Mouse (Mus musculus) hindbrain, embryonic 14.5 days (tissue): ENCODE data around the gene BC049352. TPM values are rescaled to one million over a fixed set of nuclear protein-coding genes. Genes with fewer than 3 reads are reported as not detected.

ENCODE experiments used
- ATAC-seq: fragments of 200-750 bp; cut with Nextera tagmentation; 2 replicates; pipeline ENCODE4 v1.8.0; 2017; ENCODE audit warnings: moderate number of reproducible peaks, mild to moderate bottlenecking, moderate TSS enrichment, moderate library complexity; ENCODE audit not compliant: low FRiP score
- DNase-seq: peaks from one replicate; pipeline ENCODE4 v3.0.0-alpha.2; 2015; ENCODE audit warnings: low spot score
- H3K27ac ChIP-seq: fragments of 300-500 bp; sonication (generic); 2 replicates; pipeline ENCODE4 v1.5.1; 2014; ENCODE audit warnings: mild to moderate bottlenecking, moderate library complexity
- H3K27me3 ChIP-seq: fragments of 300-500 bp; sonication (generic); 2 replicates; pipeline ENCODE4 v1.6.1; 2014; ENCODE audit warnings: mild to moderate bottlenecking, low read length, mixed read lengths; ENCODE audit not compliant: control insufficient read depth, insufficient read depth
- H3K36me3 ChIP-seq: fragments of 300-500 bp; sonication (generic); replicated peaks from 2 replicates; pipeline ENCODE4 v1.6.1; 2014; ENCODE audit not compliant: control insufficient read depth, insufficient read depth
- H3K4me1 ChIP-seq: fragments of 300-500 bp; sonication (generic); replicated peaks from 2 replicates; pipeline ENCODE4 v1.6.1; 2014; ENCODE audit warnings: antibody characterized with exemption, low read length, mixed read lengths; ENCODE audit not compliant: control insufficient read depth, insufficient read depth
- H3K4me2 ChIP-seq: fragments of 300-500 bp; sonication (generic); replicated peaks from 2 replicates; pipeline ENCODE4 v1.6.1; 2014; ENCODE audit warnings: mild to moderate bottlenecking, moderate library complexity
- H3K4me3 ChIP-seq: fragments of 300-500 bp; sonication (generic); replicated peaks from 2 replicates; pipeline ENCODE4 v1.5.1; 2014; ENCODE audit warnings: mild to moderate bottlenecking, low read length
- H3K9ac ChIP-seq: fragments of 300-500 bp; sonication (generic); 2 replicates; pipeline ENCODE4 v1.6.1; 2014
- H3K9me3 ChIP-seq: fragments of 300-500 bp; sonication (generic); 2 replicates; pipeline ENCODE4 v1.6.1; 2016; ENCODE audit warnings: low read length; ENCODE audit not compliant: control insufficient read depth
- WGBS: fragments of 180-500 bp; shearing (Covaris S2); extraction: QIAGEN DNeasy Blood & Tissue Kit; methylation state at CpG from one replicate; pipeline ENCODE4 v1.1.7; 2014; 5-methylcytosine and 5-hydroxymethylcytosine counted together
- polyA plus RNA-seq: library from polyadenylated mRNA; unstranded; fragments of >200 nt; fragmentation: Nextera tagmentation; extraction: Ambion mirVana; gene quantifications from 2 replicates; pipeline ENCODE4 v1.2.1, GENCODE M21; 2014

Gene BC049352
- polyA plus RNA-seq, 1 experiment from 2014 or later, result not detected

DNA sequence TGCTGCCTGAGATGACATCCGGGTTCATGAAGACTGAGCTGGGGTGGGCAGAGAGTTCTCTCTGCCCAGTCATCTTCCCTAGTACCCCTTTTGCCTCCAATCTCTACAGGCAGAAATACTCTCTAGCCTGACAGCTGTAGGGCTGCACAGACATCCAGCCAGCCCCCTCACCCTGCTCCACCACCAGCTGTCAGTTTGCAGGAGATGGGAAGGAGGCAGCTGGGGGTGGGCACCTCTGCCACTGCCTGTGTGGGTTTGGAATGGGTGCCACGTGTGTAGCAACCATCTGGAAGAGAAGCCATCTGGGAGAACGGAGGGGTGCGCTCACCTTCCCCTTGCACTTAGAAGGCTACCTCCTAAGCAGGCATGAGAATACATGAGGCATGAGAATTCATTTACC, 3.4 kb downstream of the BC049352 start:
- ATAC-seq, result no peak
- Histone ChIP-seq H3K9me3 (no peaks in the 10 kb centered on the region), H3K9ac (no peak overlapping the region), H3K27me3 (no peaks in the 10 kb centered on the region), H3K4me1 (no peaks in the 10 kb centered on the region), H3K27ac (no peak overlapping the region), H3K4me3 (no peak overlapping the region), H3K4me2 (no peak overlapping the region), H3K36me3 (no peaks in the 10 kb centered on the region)
- WGBS, result 67% methylated on average over 4 of the region's 4 CpGs
- no peak for DNase-seq

DNA sequence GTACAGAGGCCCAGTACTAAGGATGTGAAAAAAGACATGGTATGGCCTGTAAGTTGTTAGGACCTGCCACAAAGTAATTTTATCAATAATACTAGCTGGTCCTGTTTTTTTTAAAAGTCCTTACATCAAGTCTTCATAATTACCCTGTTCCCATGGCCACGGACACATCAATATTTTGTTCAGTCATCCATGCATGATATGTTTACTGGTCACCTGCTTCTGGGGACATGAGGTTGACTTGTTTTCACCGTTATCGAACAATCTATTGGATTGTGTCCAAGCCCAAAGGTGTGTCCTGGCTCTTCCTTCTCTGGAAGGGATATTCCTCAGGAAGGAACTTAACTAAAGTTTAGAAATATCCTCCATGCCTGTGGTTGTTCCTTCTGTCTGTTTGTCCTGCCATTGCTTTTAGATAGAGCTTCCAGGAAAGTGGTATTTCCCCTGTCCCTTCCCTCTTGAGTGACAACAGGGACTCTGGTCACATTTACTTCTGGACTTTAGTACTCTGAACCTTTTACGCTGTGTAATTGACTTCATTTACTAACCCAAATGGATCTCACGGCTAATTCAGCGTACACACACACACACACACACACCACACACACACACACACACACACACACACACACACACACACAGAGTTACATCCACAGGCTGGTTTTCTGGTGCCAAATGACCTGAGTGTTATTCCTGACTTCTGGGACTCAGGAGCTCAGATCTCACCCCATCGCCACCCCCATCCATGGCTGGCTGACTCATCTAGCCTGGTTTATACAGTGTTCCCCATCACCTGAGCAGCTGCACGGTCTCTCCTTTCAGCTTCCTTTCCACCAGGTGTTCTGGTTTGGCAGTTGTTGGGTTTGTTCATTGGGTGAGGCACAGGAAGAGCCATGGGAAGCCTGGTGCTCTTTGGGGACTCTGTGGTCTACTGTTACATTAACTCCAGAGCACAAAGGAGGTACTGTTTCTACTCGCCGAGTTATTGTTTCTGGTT, 7.1 kb downstream of the BC049352 start:
- no peaks in the 10 kb centered on the region for H3K9me3 ChIP-seq
- H3K36me3 ChIP-seq, result no peaks in the 10 kb centered on the region
- no peaks in the 10 kb centered on the region for H3K27me3 ChIP-seq
- no peak overlapping the region for H3K27ac ChIP-seq
- ATAC-seq (no peak), DNase-seq (no peak)
- H3K9ac ChIP-seq, result no peak overlapping the region
- H3K4me1 ChIP-seq, result no peaks in the 10 kb centered on the region
- no peak overlapping the region for H3K4me3 ChIP-seq
- H3K4me2 ChIP-seq, result no peak overlapping the region
- WGBS, result 92% methylated on average over 10 of the region's 10 CpGs

DNA sequence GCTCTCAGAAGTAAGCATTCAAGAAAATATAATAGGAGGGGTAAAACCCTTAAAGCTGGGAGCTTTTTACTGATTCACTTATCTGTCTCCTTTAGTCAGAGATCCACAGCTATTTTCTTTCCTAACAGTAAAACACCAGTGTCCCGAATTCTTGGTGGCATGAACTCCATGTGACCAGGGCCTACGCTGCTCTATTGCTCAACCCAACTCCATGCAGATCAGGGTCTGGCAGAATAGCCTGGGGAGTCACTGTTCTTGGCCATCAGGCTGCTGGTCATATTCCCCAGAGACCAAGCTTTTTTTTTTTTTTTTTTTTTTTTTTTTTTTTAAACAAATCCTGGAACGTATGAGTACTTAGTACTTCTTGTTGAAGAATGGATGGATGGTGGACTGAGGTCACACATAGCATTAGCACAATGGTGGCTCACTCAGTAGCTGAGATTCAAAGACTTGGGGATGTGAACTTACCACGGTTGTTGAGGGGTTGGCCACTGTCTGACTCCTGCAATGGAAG, 7.9 kb downstream of the BC049352 start:
- Histone ChIP-seq H3K27me3 (no peaks in the 10 kb centered on the region), H3K4me3 (no peak overlapping the region), H3K36me3 (no peaks in the 10 kb centered on the region), H3K4me1 (no peaks in the 10 kb centered on the region), H3K27ac (no peak overlapping the region), H3K9ac (no peak overlapping the region), H3K9me3 (no peaks in the 10 kb centered on the region), H3K4me2 (no peak overlapping the region)
- WGBS, result 90% methylated on average over 4 of the region's 4 CpGs
- no peak for DNase-seq
- no peak for ATAC-seq

DNA sequence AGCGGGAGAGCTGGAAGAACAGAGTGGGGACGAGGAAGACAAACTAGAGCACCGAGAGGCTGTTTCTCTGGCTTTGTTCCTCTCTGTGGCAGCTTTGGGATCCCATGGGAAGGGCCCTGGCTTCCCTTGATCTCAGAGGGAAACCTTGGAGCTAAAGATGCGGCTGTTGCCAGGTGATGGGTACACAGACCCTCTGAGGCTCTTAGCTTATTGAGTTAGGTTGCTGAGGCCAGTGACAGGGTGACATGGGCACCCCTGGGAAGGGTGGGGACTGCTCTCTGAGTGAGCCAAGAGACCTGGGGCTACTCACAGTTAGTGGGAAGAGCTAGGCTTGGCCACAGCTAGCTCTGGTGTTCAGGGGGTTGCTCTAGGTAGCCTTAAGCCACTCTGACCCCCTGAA, 13.7 kb downstream of the BC049352 start:
- H3K4me3 ChIP-seq, result no peak overlapping the region
- no peak overlapping the region for H3K4me2 ChIP-seq
- H3K36me3 ChIP-seq, result no peaks in the 10 kb centered on the region
- H3K9me3 ChIP-seq, result no peaks in the 10 kb centered on the region
- 79% methylated on average over 4 of the region's 4 CpGs for WGBS
- no peak overlapping the region for H3K27ac ChIP-seq
- H3K4me1 ChIP-seq, result no peaks in the 10 kb centered on the region
- no peak overlapping the region for H3K9ac ChIP-seq
- no peaks in the 10 kb centered on the region for H3K27me3 ChIP-seq
- DNase-seq (no peak), ATAC-seq (no peak)

DNA sequence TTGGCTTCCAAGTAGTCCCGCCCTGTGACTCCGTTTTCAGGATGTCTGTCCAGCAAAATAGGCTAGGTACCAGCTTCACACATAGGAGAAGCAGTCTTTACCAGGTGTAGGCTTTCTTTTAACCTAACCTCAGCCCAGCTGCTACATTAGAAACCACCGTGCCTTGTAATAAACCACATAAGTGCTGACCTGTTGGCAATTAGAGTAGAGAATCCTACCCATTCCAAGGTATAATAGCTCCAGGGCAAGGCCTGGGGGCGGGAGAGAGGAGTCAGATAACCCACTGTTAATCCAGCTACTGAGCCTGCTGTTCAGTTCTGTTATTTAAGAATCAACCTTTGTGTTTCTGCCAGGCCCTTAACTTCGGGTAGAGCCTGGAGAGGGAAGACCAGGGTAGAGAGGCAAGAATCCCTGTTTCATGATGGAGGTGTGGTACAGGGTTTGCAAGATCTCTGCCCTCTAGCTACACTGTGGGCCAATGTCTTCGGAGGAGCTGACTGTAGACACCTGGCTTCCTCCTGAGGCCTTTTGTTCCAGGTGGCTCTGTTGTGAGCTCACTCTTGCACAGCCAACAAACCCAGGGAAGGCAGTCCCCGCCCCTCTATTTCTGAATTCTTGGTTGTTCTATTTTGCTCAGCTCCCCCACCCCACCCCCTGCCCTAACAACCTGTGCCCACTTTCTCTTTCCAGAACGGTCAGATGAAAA, 14.5 kb downstream of the BC049352 start:
- Histone ChIP-seq H3K4me2 (no peak overlapping the region), H3K36me3 (no peaks in the 10 kb centered on the region), H3K4me1 (no peaks in the 10 kb centered on the region), H3K9me3 (no peaks in the 10 kb centered on the region), H3K9ac (no peak overlapping the region), H3K27me3 (no peaks in the 10 kb centered on the region), H3K4me3 (no peak overlapping the region), H3K27ac (no peak overlapping the region)
- ATAC-seq, result no peak
- no peak for DNase-seq
- WGBS, result 84% methylated on average over 8 of the region's 8 CpGs

DNA sequence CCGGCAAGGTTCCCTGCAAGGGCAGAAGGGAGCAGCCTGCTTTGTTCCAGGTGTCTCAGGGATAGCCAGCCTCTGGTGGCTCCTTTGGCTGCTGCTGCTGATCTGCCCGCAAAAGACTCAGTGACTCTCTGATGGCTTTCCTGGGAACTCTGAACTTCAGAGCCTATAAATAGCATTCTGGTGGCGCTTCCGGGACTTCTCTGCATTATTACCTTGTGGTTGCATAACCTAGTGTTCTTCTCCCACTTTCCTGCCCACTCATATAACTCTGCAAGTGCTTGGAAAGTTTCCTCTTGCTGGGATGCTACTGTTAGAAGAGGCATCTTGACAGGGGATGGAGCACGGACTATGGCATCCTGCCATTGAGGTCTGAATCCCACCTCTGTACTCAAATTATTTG, 15.7 kb downstream of the BC049352 start:
- H3K4me2 ChIP-seq, result no peak overlapping the region
- no peak for ATAC-seq
- H3K4me3 ChIP-seq, result no peak overlapping the region
- H3K27me3 ChIP-seq, result no peaks in the 10 kb centered on the region
- no peak overlapping the region for H3K27ac ChIP-seq
- no peak overlapping the region for H3K9ac ChIP-seq
- WGBS, result 88% methylated on average over 5 of the region's 5 CpGs
- no peaks in the 10 kb centered on the region for H3K36me3 ChIP-seq
- DNase-seq, result no peak
- H3K9me3 ChIP-seq, result no peaks in the 10 kb centered on the region
- H3K4me1 ChIP-seq, result no peaks in the 10 kb centered on the region

DNA sequence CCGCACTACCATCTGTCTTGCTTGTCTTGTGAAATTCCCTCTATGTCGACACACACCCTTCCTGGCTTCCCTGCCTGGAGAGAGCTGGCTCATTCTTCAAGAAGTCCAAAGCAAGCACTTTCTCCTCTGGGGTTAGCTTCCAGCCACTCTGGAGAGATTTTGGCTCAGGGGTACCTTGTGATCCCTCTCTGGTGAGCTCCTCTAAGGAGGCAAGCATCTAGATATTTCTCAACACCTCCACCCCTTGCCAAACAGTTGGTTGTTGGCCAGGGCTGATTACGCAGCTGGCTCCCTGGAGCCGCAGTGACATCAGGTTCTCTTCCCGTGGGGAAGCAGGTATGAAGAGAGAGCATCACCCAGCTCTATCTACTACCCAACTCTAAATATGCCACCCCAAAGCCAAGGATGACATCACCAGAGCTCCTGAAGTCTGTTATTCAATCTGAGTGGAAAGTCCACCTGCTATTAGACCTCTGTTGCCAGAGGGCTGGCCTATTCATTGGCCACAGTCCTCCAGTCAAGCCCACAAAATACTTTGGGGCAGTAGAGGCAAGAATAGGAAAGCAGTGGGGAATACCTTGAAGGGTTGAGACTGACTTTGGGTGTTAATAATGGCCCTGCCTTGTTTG, 19.6 kb downstream of the BC049352 start:
- ATAC-seq (no peak), DNase-seq (no peak)
- no peaks in the 10 kb centered on the region for H3K4me1 ChIP-seq
- no peak overlapping the region for H3K27ac ChIP-seq
- H3K4me2 ChIP-seq, result no peak overlapping the region
- no peak overlapping the region for H3K4me3 ChIP-seq
- H3K9ac ChIP-seq, result no peak overlapping the region
- H3K27me3 ChIP-seq, result no peaks in the 10 kb centered on the region
- 91% methylated on average over 5 of the region's 5 CpGs for WGBS
- no peaks in the 10 kb centered on the region for H3K9me3 ChIP-seq
- no peaks in the 10 kb centered on the region for H3K36me3 ChIP-seq

DNA sequence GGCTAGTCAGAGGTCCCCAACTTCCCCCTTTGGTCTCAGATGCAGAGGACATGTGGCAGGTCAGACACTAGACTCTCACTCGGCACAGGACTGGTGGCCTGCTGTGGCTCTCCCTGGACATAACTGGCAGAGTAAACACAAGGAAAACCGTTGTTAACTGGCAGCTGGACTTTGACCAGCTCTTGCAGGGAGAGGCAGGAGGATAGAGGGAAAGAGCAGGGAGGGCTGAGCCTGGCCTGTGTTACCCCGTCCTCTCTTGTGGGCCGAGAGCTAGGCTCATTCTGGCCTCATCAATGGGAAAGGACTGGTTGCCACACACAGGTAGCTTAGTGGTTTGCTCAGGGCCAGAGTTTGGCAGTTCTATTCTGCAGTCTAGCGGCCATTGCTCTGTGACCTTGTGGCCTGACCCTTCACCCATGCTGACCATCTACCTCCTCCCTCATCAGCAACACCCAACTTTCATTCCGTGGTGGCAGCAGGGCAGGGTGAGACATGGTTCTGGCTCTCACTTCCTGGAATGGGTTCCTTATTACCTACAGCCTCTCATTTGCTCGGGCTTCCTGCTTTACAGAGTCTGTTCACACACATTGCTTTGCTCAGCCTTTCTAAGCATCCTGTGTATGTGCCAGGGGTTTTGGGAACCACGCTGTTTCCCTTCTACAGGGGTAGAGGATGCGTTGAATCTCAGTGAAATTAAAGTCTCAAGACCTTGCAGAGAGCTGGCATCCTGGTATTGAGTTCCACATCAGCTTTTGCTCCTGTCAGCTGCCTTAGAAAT, 20.4 kb downstream of the BC049352 start:
- Histone ChIP-seq H3K4me2 (no peak overlapping the region), H3K4me3 (no peak overlapping the region), H3K27me3 (no peaks in the 10 kb centered on the region), H3K9me3 (no peaks in the 10 kb centered on the region), H3K9ac (no peak overlapping the region), H3K4me1 (no peaks in the 10 kb centered on the region), H3K27ac (no peak overlapping the region), H3K36me3 (no peaks in the 10 kb centered on the region)
- WGBS, result 81% methylated on average over 9 of the region's 9 CpGs
- ATAC-seq, result no peak
- DNase-seq, result no peak
